Mouse (Mus musculus): ENCODE measurements at regions not wholly inside any gene's neighbourhood (a gene's known extent, or its start where the extent isn't known, plus 50 kb on each side); places are given as distances from the start of the nearest gene placed in this dataset.
A peak's percentile ranks its signal among the peaks of the same experiment; 100 is the strongest.

- Histone ChIP-seq H3K79me2 (ENCODE audit: control insufficient read depth, insufficient read depth) (no peaks in the 10 kb centered on the region), H3K4me3 (no peak overlapping the region), H3K4me2 (ENCODE audit: low read depth) (no peak overlapping the region), H3ac (ENCODE audit: control insufficient read depth, insufficient read length) (no peak overlapping the region), H3K36me3 (ENCODE audit: control insufficient read depth, insufficient read depth) (no peaks in the 10 kb centered on the region), H3K27me3 (ENCODE audit: control insufficient read depth, insufficient read depth, insufficient read length) (no peaks in the 10 kb centered on the region)
- TF ChIP-seq SRF (IDR thresholded peaks at IDR 0.05; ENCODE audit: control insufficient read depth, insufficient read length, low read depth) (no peak), TCF3 (IDR thresholded peaks at IDR 0.05; ENCODE audit: insufficient read length, low read depth) (no peak), MYOD1 (IDR thresholded peaks at IDR 0.05; ENCODE audit: control insufficient read depth in 1 of 3, insufficient read length in 2 of 3, low read depth in 2 of 3) (no peak), MYOG (IDR thresholded peaks at IDR 0.05; ENCODE audit: control insufficient read depth in 1 of 3, insufficient read depth in 1 of 3, insufficient read length in 2 of 3, low read depth in 2 of 3) (no peak), CEBPB (IDR thresholded peaks at IDR 0.05; ENCODE audit: insufficient read depth, poor library complexity, severe bottlenecking) (no peak)
Observed at GRCm38 (mm10) chr12:15536247-15536646, 280.5 kb downstream of the Trib2 start.

- Histone ChIP-seq H3K27me3 (ENCODE audit: control insufficient read depth, insufficient read depth, insufficient read length) (no peaks in the 10 kb centered on the region), H3K79me2 (ENCODE audit: control insufficient read depth, insufficient read depth) (no peaks in the 10 kb centered on the region), H3K4me2 (ENCODE audit: low read depth) (no peak overlapping the region), H3K36me3 (ENCODE audit: control insufficient read depth, insufficient read depth) (no peaks in the 10 kb centered on the region), H3K4me3 (no peak overlapping the region), H3ac (ENCODE audit: control insufficient read depth, insufficient read length) (no peak overlapping the region)
- TF ChIP-seq REST (IDR thresholded peaks at IDR 0.05; ENCODE audit: insufficient read depth, insufficient read length) (no peak), SRF (IDR thresholded peaks at IDR 0.05; ENCODE audit: control insufficient read depth, insufficient read length, low read depth) (no peak), CEBPB (IDR thresholded peaks at IDR 0.05; ENCODE audit: insufficient read depth, poor library complexity, severe bottlenecking) (0 out of 2 replicates have a peak, but pooled peaks have one; percentile 23), MYOG (IDR thresholded peaks at IDR 0.05; ENCODE audit: control insufficient read depth in 1 of 3, insufficient read depth in 1 of 3, insufficient read length in 2 of 3, low read depth in 2 of 3) (no peak), TCF3 (IDR thresholded peaks at IDR 0.05; ENCODE audit: insufficient read length, low read depth) (no peak), E2F4 (IDR thresholded peaks at IDR 0.05; ENCODE audit: insufficient read depth) (no peak)
Observed at GRCm38 (mm10) chr12:15535822-15536221, 280.9 kb downstream of the Trib2 start.

GRCm38 (mm10) chr12:15520783-15521407 is 295.8 kb downstream of the Trib2 start:
- TF ChIP-seq TCF3 (IDR thresholded peaks at IDR 0.05; ENCODE audit: insufficient read length, low read depth) (no peak), REST (IDR thresholded peaks at IDR 0.05; ENCODE audit: insufficient read depth, insufficient read length) (no peak), MYOD1 (IDR thresholded peaks at IDR 0.05; ENCODE audit: control insufficient read depth in 1 of 3, insufficient read length in 2 of 3, low read depth in 2 of 3) (no peak), POLR2AphosphoS2 (IDR thresholded peaks at IDR 0.05; ENCODE audit: insufficient read length, low read depth) (no peak), USF1 (IDR thresholded peaks at IDR 0.05; ENCODE audit: low read depth) (no peak), POLR2A (IDR thresholded peaks at IDR 0.05; ENCODE audit: insufficient read length, low read depth) (no peak), MYOG (IDR thresholded peaks at IDR 0.05; ENCODE audit: control insufficient read depth in 1 of 3, insufficient read depth in 1 of 3, insufficient read length in 2 of 3, low read depth in 2 of 3) (no peak), MAX (IDR thresholded peaks at IDR 0.05; ENCODE audit: low read depth) (no peak), CEBPB (IDR thresholded peaks at IDR 0.05; ENCODE audit: insufficient read depth, poor library complexity, severe bottlenecking) (no peak), TCF12 (IDR thresholded peaks at IDR 0.05; ENCODE audit: insufficient read depth, poor library complexity, severe bottlenecking) (no peak), SRF (IDR thresholded peaks at IDR 0.05; ENCODE audit: control insufficient read depth, insufficient read length, low read depth) (no peak)
- no peaks in the 10 kb centered on the region for H3K36me3 ChIP-seq (ENCODE audit: control insufficient read depth, insufficient read depth)
- no peak overlapping the region for H3K4me2 ChIP-seq (ENCODE audit: low read depth)
- H3ac ChIP-seq (ENCODE audit: control insufficient read depth, insufficient read length): no peak overlapping the region
- no peaks in the 10 kb centered on the region for H3K27me3 ChIP-seq (ENCODE audit: control insufficient read depth, insufficient read depth, insufficient read length)
- no peaks in the 10 kb centered on the region for H3K79me2 ChIP-seq (ENCODE audit: control insufficient read depth, insufficient read depth)
- H3K4me3 ChIP-seq: no peak overlapping the region

- no peak overlapping the region for H3K4me2 ChIP-seq (ENCODE audit: low read depth)
- no peaks in the 10 kb centered on the region for H3K79me2 ChIP-seq (ENCODE audit: control insufficient read depth, insufficient read depth)
- no peak overlapping the region for H3ac ChIP-seq (ENCODE audit: control insufficient read depth, insufficient read length)
- no peaks in the 10 kb centered on the region for H3K27me3 ChIP-seq (ENCODE audit: control insufficient read depth, insufficient read depth, insufficient read length)
- no peaks in the 10 kb centered on the region for H3K36me3 ChIP-seq (ENCODE audit: control insufficient read depth, insufficient read depth)
- no peak for TF ChIP-seq CEBPB (IDR thresholded peaks at IDR 0.05; ENCODE audit: insufficient read depth, poor library complexity, severe bottlenecking)
- TF ChIP-seq MYOD1 (IDR thresholded peaks at IDR 0.05; ENCODE audit: control insufficient read depth in 1 of 3, insufficient read length in 2 of 3, low read depth in 2 of 3): no peak
- no peak for TF ChIP-seq POLR2A (IDR thresholded peaks at IDR 0.05; ENCODE audit: insufficient read length, low read depth)
- TF ChIP-seq MYOG (IDR thresholded peaks at IDR 0.05; ENCODE audit: control insufficient read depth in 1 of 3, insufficient read depth in 1 of 3, insufficient read length in 2 of 3, low read depth in 2 of 3): no peak
- TF ChIP-seq TCF12 (IDR thresholded peaks at IDR 0.05; ENCODE audit: insufficient read depth, poor library complexity, severe bottlenecking): no peak
- TF ChIP-seq POLR2AphosphoS2 (IDR thresholded peaks at IDR 0.05; ENCODE audit: insufficient read length, low read depth): no peak
- no peak for TF ChIP-seq USF1 (IDR thresholded peaks at IDR 0.05; ENCODE audit: low read depth)
- TF ChIP-seq E2F4 (IDR thresholded peaks at IDR 0.05; ENCODE audit: insufficient read depth): no peak
- no peak for TF ChIP-seq SRF (IDR thresholded peaks at IDR 0.05; ENCODE audit: control insufficient read depth, insufficient read length, low read depth)
- TF ChIP-seq REST (IDR thresholded peaks at IDR 0.05; ENCODE audit: insufficient read depth, insufficient read length): no peak
- TF ChIP-seq TCF3 (IDR thresholded peaks at IDR 0.05; ENCODE audit: insufficient read length, low read depth): no peak
- no peak for TF ChIP-seq MAX (IDR thresholded peaks at IDR 0.05; ENCODE audit: low read depth)
- no peak overlapping the region for H3K4me3 ChIP-seq
Observed at GRCm38 (mm10) chr12:15511994-15512393, 304.7 kb downstream of the Trib2 start.

- no peaks in the 10 kb centered on the region for H3K79me2 ChIP-seq (ENCODE audit: control insufficient read depth, insufficient read depth)
- no peak overlapping the region for H3K4me2 ChIP-seq (ENCODE audit: low read depth)
- no peak overlapping the region for H3ac ChIP-seq (ENCODE audit: control insufficient read depth, insufficient read length)
- TF ChIP-seq REST (IDR thresholded peaks at IDR 0.05; ENCODE audit: insufficient read depth, insufficient read length): no peak
- TF ChIP-seq MYOD1 (IDR thresholded peaks at IDR 0.05; ENCODE audit: control insufficient read depth in 1 of 3, insufficient read length in 2 of 3, low read depth in 2 of 3): no peak
- no peak for TF ChIP-seq CEBPB (IDR thresholded peaks at IDR 0.05; ENCODE audit: insufficient read depth, poor library complexity, severe bottlenecking)
- no peak for TF ChIP-seq TCF12 (IDR thresholded peaks at IDR 0.05; ENCODE audit: insufficient read depth, poor library complexity, severe bottlenecking)
- TF ChIP-seq MAX (IDR thresholded peaks at IDR 0.05; ENCODE audit: low read depth): no peak
- TF ChIP-seq E2F4 (IDR thresholded peaks at IDR 0.05; ENCODE audit: insufficient read depth): no peak
- TF ChIP-seq TCF3 (IDR thresholded peaks at IDR 0.05; ENCODE audit: insufficient read length, low read depth): no peak
- no peak for TF ChIP-seq SRF (IDR thresholded peaks at IDR 0.05; ENCODE audit: control insufficient read depth, insufficient read length, low read depth)
- TF ChIP-seq MYOG (IDR thresholded peaks at IDR 0.05; ENCODE audit: control insufficient read depth in 1 of 3, insufficient read depth in 1 of 3, insufficient read length in 2 of 3, low read depth in 2 of 3): no peak
- no peaks in the 10 kb centered on the region for H3K27me3 ChIP-seq (ENCODE audit: control insufficient read depth, insufficient read depth, insufficient read length)
- no peak overlapping the region for H3K4me3 ChIP-seq
- H3K36me3 ChIP-seq (ENCODE audit: control insufficient read depth, insufficient read depth): no peaks in the 10 kb centered on the region
Observed at GRCm38 (mm10) chr12:15507576-15507975, 309.1 kb downstream of the Trib2 start.
